Mouse (Mus musculus): ENCODE results near the gene Mcpt1.
"Not testable (repeated sequence)": the region's sequence is repeated elsewhere in the genome, so short reads cannot be mapped to it uniquely, and the experiment has no call there.

Mcpt1 gene

GRCm38 (mm10) chr14:56017671-56018070 lies at the start of gene Mcpt1:
TSS of gene Mcpt1 (plus strand) at chr14:56017971.
- not testable (repeated sequence) for DNase-seq

GRCm38 (mm10) chr14:55987464-55987863 lies 30.3 kb upstream of the Mcpt1 start:
- DNase-seq = not testable (repeated sequence)

- no peak for DNase-seq
These were observed 4.6 kb upstream of the Mcpt1 start for GRCm38 (mm10) chr14:56013147-56013546.

GRCm38 (mm10) chr14:56013924-56014323 lies 3.8 kb upstream of the Mcpt1 start:
- DNase-seq = no peak

GRCm38 (mm10) chr14:56019446-56019845 lies 1.7 kb downstream of the Mcpt1 start:
- DNase-seq = no peak

- not testable (repeated sequence) for DNase-seq
These were observed 3.5 kb downstream of the Mcpt1 start for GRCm38 (mm10) chr14:56021305-56021704.

- DNase-seq = not testable (repeated sequence)
These were observed 12.6 kb downstream of the Mcpt1 start, which contains the start of gene Mcpt9 for GRCm38 (mm10) chr14:56030395-56030794. TSS of gene Mcpt9 (minus strand) at chr14:56030495.

GRCm38 (mm10) chr14:56034433-56034832 lies 16.7 kb downstream of the Mcpt1 start:
- DNase-seq = no peak

- not testable (repeated sequence) for DNase-seq
These were observed 24.0 kb downstream of the Mcpt1 start, which contains the start of gene Mcpt2 for GRCm38 (mm10) chr14:56041792-56042191. TSS of gene Mcpt2 (plus strand) at chr14:56042041.

GRCm38 (mm10) chr14:56055408-56055807 lies 37.6 kb downstream of the Mcpt1 start:
- no peak for DNase-seq

- no peak for DNase-seq
These were observed 40.0 kb downstream of the Mcpt1 start for GRCm38 (mm10) chr14:56057722-56058121.

GRCm38 (mm10) chr14:56062213-56062612 lies 44.4 kb downstream of the Mcpt1 start, which contains the start of gene Mcpt4:
TSS of gene Mcpt4 (minus strand) at chr14:56062313.
- DNase-seq = not testable (repeated sequence)

Measured in kidney, adult 8-10 months (tissue).